Mouse (Mus musculus): ENCODE results near the gene Sestd1. TPM values are rescaled to one million over a fixed set of nuclear protein-coding genes. Genes with fewer than 3 reads are reported as not detected.

Sestd1 gene
- total and polyA plus RNA-seq, 2 experiments: 0.80 to 1.6 TPM

DNA sequence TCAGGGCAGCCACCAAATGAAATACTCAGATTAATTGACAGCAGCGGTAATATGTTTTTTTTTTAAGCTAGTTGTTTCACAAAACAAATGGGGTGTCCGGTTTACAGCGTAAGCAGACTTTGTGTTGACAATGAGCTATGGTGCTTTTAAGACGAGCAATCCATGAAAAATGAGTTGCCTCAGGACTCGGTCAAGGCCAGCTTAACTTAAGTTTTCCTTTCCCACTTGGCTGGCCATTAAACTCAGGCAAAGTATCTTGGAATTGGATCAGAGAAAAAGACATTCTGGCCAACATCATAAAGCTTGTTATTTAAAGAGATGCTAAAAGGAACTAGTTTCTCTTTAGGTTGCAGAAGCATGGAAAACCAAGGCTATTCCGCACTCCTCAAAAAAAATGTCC is 136.9 kb downstream of the Sestd1 start:
- no peaks in the 10 kb centered on the region for H3K36me3 ChIP-seq (ENCODE audit: control insufficient read depth, insufficient read depth, low read length)
- H3K4me1 ChIP-seq (ENCODE audit: control insufficient read depth, insufficient read depth, low read length): no peaks in the 10 kb centered on the region
- no peak for TF ChIP-seq POLR2A (IDR thresholded peaks at IDR 0.05; ENCODE audit: extremely low read depth, insufficient read depth, low read length)
- no peak for TF ChIP-seq CTCF (IDR thresholded peaks at IDR 0.05; ENCODE audit: low read depth, low read length)
- H3K4me3 ChIP-seq (ENCODE audit: insufficient read depth, low read depth, low read length): no peak overlapping the region
- no peak overlapping the region for H3K27ac ChIP-seq (replicated peaks; ENCODE audit: insufficient read depth, low read depth, low read length)
- peaks cover 5% of the 10 kb centered on the region; the same call in 1 of the 2 replicates for H3K79me2 ChIP-seq (ENCODE audit: control insufficient read depth, insufficient read depth, low read length)
- H3K27me3 ChIP-seq (ENCODE audit: control insufficient read depth, insufficient read depth, low read length): no peaks in the 10 kb centered on the region
- no peak for DNase-seq (ENCODE audit: extremely low read depth, low read depth, low spot score)
- 90% methylated on average over 6 of the region's 6 CpGs for WGBS
- H3K9ac ChIP-seq (ENCODE audit: low read depth, low read length): no peak overlapping the region

DNA sequence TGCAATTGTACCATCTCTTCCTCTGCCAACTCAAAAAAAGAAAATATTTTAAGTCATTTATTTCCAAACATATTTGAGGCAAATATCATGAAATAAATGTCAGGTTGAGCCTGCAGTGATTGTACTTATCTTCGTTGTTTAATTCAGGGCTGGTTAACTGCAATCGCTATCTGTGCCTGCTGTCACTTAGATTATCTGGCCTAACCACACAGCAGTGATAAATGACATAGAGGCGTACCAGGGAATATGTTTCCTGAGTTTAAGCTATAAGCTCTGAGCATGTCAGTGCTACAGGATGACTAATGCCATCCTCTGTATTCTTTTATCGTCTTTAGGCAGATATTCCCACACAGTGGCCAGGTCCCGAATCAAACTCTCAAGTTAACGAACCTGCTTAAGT is 141.5 kb downstream of the Sestd1 start:
- Histone ChIP-seq H3K27ac (replicated peaks; ENCODE audit: insufficient read depth, low read depth, low read length) (no peak overlapping the region), H3K27me3 (ENCODE audit: control insufficient read depth, insufficient read depth, low read length) (no peaks in the 10 kb centered on the region), H3K4me3 (ENCODE audit: insufficient read depth, low read depth, low read length) (no peak overlapping the region), H3K79me2 (ENCODE audit: control insufficient read depth, insufficient read depth, low read length) (peaks cover 5% of the 10 kb centered on the region; the same call in 1 of the 2 replicates), H3K4me1 (ENCODE audit: control insufficient read depth, insufficient read depth, low read length) (no peaks in the 10 kb centered on the region), H3K9ac (ENCODE audit: low read depth, low read length) (no peak overlapping the region), H3K36me3 (ENCODE audit: control insufficient read depth, insufficient read depth, low read length) (no peaks in the 10 kb centered on the region)
- DNase-seq (ENCODE audit: extremely low read depth, low read depth, low spot score): no peak
- WGBS: 91% methylated on average over 6 of the region's 6 CpGs
- no peak for TF ChIP-seq CTCF (IDR thresholded peaks at IDR 0.05; ENCODE audit: low read depth, low read length)
- TF ChIP-seq POLR2A (IDR thresholded peaks at IDR 0.05; ENCODE audit: extremely low read depth, insufficient read depth, low read length): no peak

DNA sequence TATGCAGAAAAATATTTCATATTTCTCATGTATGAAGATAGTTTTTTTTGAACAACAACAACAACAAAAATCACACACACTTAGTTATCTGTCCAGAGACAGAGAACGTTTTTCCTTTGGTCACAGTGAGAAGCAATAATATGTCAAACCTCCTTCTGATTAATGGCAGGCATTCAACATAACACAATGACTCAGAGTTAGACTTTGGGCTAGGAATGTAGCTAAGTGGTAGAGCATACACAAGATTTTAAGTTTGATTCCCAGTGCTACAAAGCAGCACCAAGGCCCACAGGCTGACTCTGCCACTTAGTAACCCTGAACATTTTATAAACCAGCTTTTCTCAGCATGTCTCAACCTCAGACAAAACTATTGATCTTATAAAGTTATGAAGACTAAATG is 145.5 kb downstream of the Sestd1 start:
- H3K27ac ChIP-seq (replicated peaks; ENCODE audit: insufficient read depth, low read depth, low read length): no peak overlapping the region
- WGBS: 48% methylated on average over 1 of the region's 1 CpGs
- DNase-seq (ENCODE audit: extremely low read depth, low read depth, low spot score): no peak
- no peaks in the 10 kb centered on the region for H3K27me3 ChIP-seq (ENCODE audit: control insufficient read depth, insufficient read depth, low read length)
- H3K4me3 ChIP-seq (ENCODE audit: insufficient read depth, low read depth, low read length): no peak overlapping the region
- H3K9ac ChIP-seq (ENCODE audit: low read depth, low read length): no peak overlapping the region
- no peaks in the 10 kb centered on the region; the same call in 1 of the 2 replicates for H3K79me2 ChIP-seq (ENCODE audit: control insufficient read depth, insufficient read depth, low read length)
- H3K36me3 ChIP-seq (ENCODE audit: control insufficient read depth, insufficient read depth, low read length): peaks cover 8% of the 10 kb centered on the region
- TF ChIP-seq CTCF (IDR thresholded peaks at IDR 0.05; ENCODE audit: low read depth, low read length): no peak
- no peak for TF ChIP-seq POLR2A (IDR thresholded peaks at IDR 0.05; ENCODE audit: extremely low read depth, insufficient read depth, low read length)
- H3K4me1 ChIP-seq (ENCODE audit: control insufficient read depth, insufficient read depth, low read length): no peaks in the 10 kb centered on the region

DNA sequence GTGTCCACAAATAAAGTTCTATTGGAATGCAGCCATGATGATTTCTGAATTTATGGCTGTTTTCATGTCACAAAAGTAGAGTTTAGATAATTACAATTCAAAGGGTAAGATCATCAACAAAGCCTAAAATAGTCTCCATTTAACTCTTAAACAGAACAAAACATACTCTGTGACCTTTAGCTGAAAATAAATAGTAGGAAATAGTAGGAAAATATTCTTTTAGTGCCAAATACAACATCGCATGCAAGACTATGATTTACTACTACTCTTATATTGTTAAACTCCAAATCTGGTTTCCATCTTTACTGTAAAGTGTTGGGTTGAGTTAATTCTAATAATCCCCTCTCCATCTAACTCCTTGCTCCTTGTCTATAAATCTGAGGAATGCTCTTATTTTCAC is 147.0 kb downstream of the Sestd1 start:
- H3K36me3 ChIP-seq (ENCODE audit: control insufficient read depth, insufficient read depth, low read length): peaks cover 8% of the 10 kb centered on the region
- H3K9ac ChIP-seq (ENCODE audit: low read depth, low read length): no peak overlapping the region
- no peak overlapping the region for H3K4me3 ChIP-seq (ENCODE audit: insufficient read depth, low read depth, low read length)
- H3K79me2 ChIP-seq (ENCODE audit: control insufficient read depth, insufficient read depth, low read length): no peaks in the 10 kb centered on the region; the same call in 1 of the 2 replicates
- no peak for TF ChIP-seq POLR2A (IDR thresholded peaks at IDR 0.05; ENCODE audit: extremely low read depth, insufficient read depth, low read length)
- no peak for TF ChIP-seq CTCF (IDR thresholded peaks at IDR 0.05; ENCODE audit: low read depth, low read length)
- DNase-seq (ENCODE audit: extremely low read depth, low read depth, low spot score): no peak
- no peaks in the 10 kb centered on the region for H3K27me3 ChIP-seq (ENCODE audit: control insufficient read depth, insufficient read depth, low read length)
- H3K27ac ChIP-seq (replicated peaks; ENCODE audit: insufficient read depth, low read depth, low read length): no peak overlapping the region
- no peaks in the 10 kb centered on the region for H3K4me1 ChIP-seq (ENCODE audit: control insufficient read depth, insufficient read depth, low read length)
- WGBS: 58% methylated on average over 1 of the region's 1 CpGs

Other genes starting within 250 kb of the Sestd1 start
- 17.4 and 17.7 TPM in 2 replicates for gene Ccdc141, start 110.0 kb downstream of the Sestd1 start, total RNA-seq (2014; rRNA removed)
- 4.3 and 8.6 TPM in 2 replicates for gene Ccdc141, start 110.0 kb downstream of the Sestd1 start, polyA plus RNA-seq (2012; rRNA removed)

Measured in liver, adult 2 months (tissue).